Mouse (Mus musculus) midbrain, embryonic 12.5 days (tissue): ENCODE measurements around the gene Pdhb. TPM values are rescaled to one million over a fixed set of nuclear protein-coding genes. Genes with fewer than 3 reads are reported as not detected.

Source experiments
- ATAC-seq: fragments of 200-750 bp; cut with Nextera tagmentation; 2 replicates; pipeline ENCODE4 v1.8.0; 2017; ENCODE audit warnings: low read depth, moderate TSS enrichment, moderate library complexity; ENCODE audit not compliant: low FRiP score
- H3K27ac ChIP-seq: fragments of 300-500 bp; sonication (generic); replicated peaks from 2 replicates; pipeline ENCODE4 v1.5.1; 2016; ENCODE audit warnings: mild to moderate bottlenecking
- H3K27me3 ChIP-seq: fragments of 300-500 bp; sonication (generic); 2 replicates; pipeline ENCODE4 v1.6.1; 2016; ENCODE audit warnings: mild to moderate bottlenecking
- H3K36me3 ChIP-seq: fragments of 300-500 bp; sonication (generic); 2 replicates; pipeline ENCODE4 v1.6.1; 2016
- H3K4me1 ChIP-seq: fragments of 300-500 bp; sonication (generic); 2 replicates; pipeline ENCODE4 v1.6.1; 2016
- H3K4me2 ChIP-seq: fragments of 300-500 bp; sonication (generic); replicated peaks from 2 replicates; pipeline ENCODE4 v1.6.1; 2016; ENCODE audit warnings: mild to moderate bottlenecking, moderate library complexity
- H3K4me3 ChIP-seq: fragments of 300-500 bp; sonication (generic); 2 replicates; pipeline ENCODE4 v1.5.1; 2016; ENCODE audit warnings: mild to moderate bottlenecking
- H3K9ac ChIP-seq: fragments of 300-500 bp; sonication (generic); replicated peaks from 2 replicates; pipeline ENCODE4 v1.6.1; 2016; ENCODE audit warnings: mild to moderate bottlenecking, moderate library complexity
- H3K9me3 ChIP-seq: fragments of 300-500 bp; sonication (generic); 2 replicates; pipeline ENCODE4 v1.6.1; 2016; ENCODE audit warnings: mild to moderate bottlenecking
- WGBS: fragments of 180-500 bp; shearing (Covaris S2); methylation state at CpG from one replicate; pipeline ENCODE4 v1.1.7; 2016; 5-methylcytosine and 5-hydroxymethylcytosine counted together
- polyA plus RNA-seq: library from polyadenylated mRNA; unstranded; fragments of >200 nt; fragmentation: Nextera tagmentation; extraction: Ambion mirVana; gene quantifications from 2 replicates; pipeline ENCODE4 v1.2.1, GENCODE M21; 2016

Gene Pdhb
- polyA plus RNA-seq, 1 experiment from 2014 or later: 213 TPM

- Histone ChIP-seq H3K36me3 (no peaks in the 10 kb centered on the region), H3K9me3 (no peaks in the 10 kb centered on the region), H3K9ac (no peak overlapping the region), H3K4me2 (no peak overlapping the region), H3K4me1 (peaks cover 13% of the 10 kb centered on the region), H3K27me3 (peaks cover 29% of the 10 kb centered on the region), H3K4me3 (no peak overlapping the region), H3K27ac (no peak overlapping the region)
- ATAC-seq: no peak
- WGBS: 75% methylated on average over 2 of the region's 2 CpGs
Measured at GRCm38 (mm10) chr14:8212996-8213395, 40.2 kb upstream of the Pdhb start.

- Histone ChIP-seq H3K9ac (no peak overlapping the region), H3K27ac (no peak overlapping the region), H3K4me3 (no peak overlapping the region), H3K27me3 (0 out of 2 replicates have a peak, but pooled peaks cover 4% of the 10 kb centered on the region), H3K4me2 (no peak overlapping the region), H3K4me1 (peaks cover 8% of the 10 kb centered on the region; the same call in 1 of the 2 replicates), H3K36me3 (no peaks in the 10 kb centered on the region), H3K9me3 (no peaks in the 10 kb centered on the region)
- 82% methylated on average over 2 of the region's 2 CpGs for WGBS
- ATAC-seq: no peak
Measured at GRCm38 (mm10) chr14:8209896-8210295, 37.1 kb upstream of the Pdhb start.

- Histone ChIP-seq H3K4me1 (0 out of 2 replicates have a peak, but pooled peaks cover 4% of the 10 kb centered on the region), H3K36me3 (no peaks in the 10 kb centered on the region), H3K9me3 (no peaks in the 10 kb centered on the region), H3K9ac (no peak overlapping the region), H3K4me3 (no peak overlapping the region), H3K27ac (no peak overlapping the region), H3K27me3 (no peaks in the 10 kb centered on the region), H3K4me2 (no peak overlapping the region)
- ATAC-seq: no peak
- WGBS: 92% methylated on average over 3 of the region's 3 CpGs
Measured at GRCm38 (mm10) chr14:8208876-8209275, 36.1 kb upstream of the Pdhb start.

GRCm38 (mm10) chr14:8207543-8207942, 34.7 kb upstream of the Pdhb start:
- Histone ChIP-seq H3K36me3 (no peaks in the 10 kb centered on the region), H3K27me3 (no peaks in the 10 kb centered on the region), H3K9me3 (no peaks in the 10 kb centered on the region), H3K9ac (no peak overlapping the region), H3K4me1 (0 out of 2 replicates have a peak, but pooled peaks cover 4% of the 10 kb centered on the region), H3K4me3 (no peak overlapping the region), H3K27ac (no peak overlapping the region), H3K4me2 (no peak overlapping the region)
- peak; percentile 23; the same call in 1 of the 2 replicates for ATAC-seq
- 58% methylated on average over 5 of the region's 5 CpGs for WGBS

GRCm38 (mm10) chr14:8207105-8207504, 34.3 kb upstream of the Pdhb start:
- no peaks in the 10 kb centered on the region for H3K36me3 ChIP-seq
- no peak overlapping the region for H3K4me3 ChIP-seq
- H3K9me3 ChIP-seq: no peaks in the 10 kb centered on the region
- 13% methylated on average over 5 of the region's 5 CpGs for WGBS
- ATAC-seq: peak; percentile 59
- H3K9ac ChIP-seq: no peak overlapping the region
- 0 out of 2 replicates have a peak, but pooled peaks cover 4% of the 10 kb centered on the region for H3K4me1 ChIP-seq
- H3K4me2 ChIP-seq: no peak overlapping the region
- no peak overlapping the region for H3K27ac ChIP-seq
- H3K27me3 ChIP-seq: no peaks in the 10 kb centered on the region

- H3K9me3 ChIP-seq: no peaks in the 10 kb centered on the region
- H3K36me3 ChIP-seq: no peaks in the 10 kb centered on the region
- 55% methylated on average over 9 of the region's 9 CpGs for WGBS
- H3K4me1 ChIP-seq: 0 out of 2 replicates have a peak, but pooled peaks cover 4% of the 10 kb centered on the region
- no peak for ATAC-seq
- H3K4me3 ChIP-seq: no peak overlapping the region
- no peaks in the 10 kb centered on the region for H3K27me3 ChIP-seq
- no peak overlapping the region for H3K4me2 ChIP-seq
- H3K9ac ChIP-seq: no peak overlapping the region
- H3K27ac ChIP-seq: no peak overlapping the region
Measured at GRCm38 (mm10) chr14:8206179-8206910, 33.5 kb upstream of the Pdhb start.

GRCm38 (mm10) chr14:8201715-8202114, 28.9 kb upstream of the Pdhb start:
- Histone ChIP-seq H3K4me2 (no peak overlapping the region), H3K9me3 (no peaks in the 10 kb centered on the region), H3K27ac (no peak overlapping the region), H3K4me3 (no peak overlapping the region), H3K36me3 (no peaks in the 10 kb centered on the region), H3K9ac (no peak overlapping the region), H3K4me1 (no peaks in the 10 kb centered on the region), H3K27me3 (no peaks in the 10 kb centered on the region)
- 86% methylated on average over 3 of the region's 3 CpGs for WGBS
- no peak for ATAC-seq

- 87% methylated on average over 5 of the region's 5 CpGs for WGBS
- no peak for ATAC-seq
Measured at GRCm38 (mm10) chr14:8200769-8201168, 27.9 kb upstream of the Pdhb start.

GRCm38 (mm10) chr14:8192727-8193126, 19.9 kb upstream of the Pdhb start:
- no peaks in the 10 kb centered on the region for H3K4me1 ChIP-seq
- no peaks in the 10 kb centered on the region for H3K27me3 ChIP-seq
- H3K9ac ChIP-seq: no peak overlapping the region
- H3K36me3 ChIP-seq: no peaks in the 10 kb centered on the region
- no peak overlapping the region for H3K27ac ChIP-seq
- no peak overlapping the region for H3K4me2 ChIP-seq
- no peaks in the 10 kb centered on the region for H3K9me3 ChIP-seq
- H3K4me3 ChIP-seq: no peak overlapping the region
- WGBS: 93% methylated on average over 6 of the region's 6 CpGs
- no peak for ATAC-seq

More at GRCm38 (mm10) chr14:8200769-8201168, 27.9 kb upstream of the Pdhb start:
- Histone ChIP-seq H3K4me2 (no peak overlapping the region), H3K4me3 (no peak overlapping the region), H3K27me3 (no peaks in the 10 kb centered on the region), H3K36me3 (no peaks in the 10 kb centered on the region), H3K9ac (no peak overlapping the region), H3K4me1 (no peaks in the 10 kb centered on the region), H3K27ac (no peak overlapping the region), H3K9me3 (no peaks in the 10 kb centered on the region)

- ATAC-seq: no peak
- H3K4me2 ChIP-seq: no peak overlapping the region
- H3K27ac ChIP-seq: no peak overlapping the region
- 67% methylated on average over 12 of the region's 12 CpGs for WGBS
- no peak overlapping the region for H3K4me3 ChIP-seq
- H3K27me3 ChIP-seq: no peaks in the 10 kb centered on the region
- no peaks in the 10 kb centered on the region for H3K4me1 ChIP-seq
- no peaks in the 10 kb centered on the region for H3K9me3 ChIP-seq
- H3K9ac ChIP-seq: no peak overlapping the region
- no peaks in the 10 kb centered on the region for H3K36me3 ChIP-seq
Measured at GRCm38 (mm10) chr14:8191331-8191965, 18.6 kb upstream of the Pdhb start.

- Histone ChIP-seq H3K9me3 (no peaks in the 10 kb centered on the region), H3K36me3 (no peaks in the 10 kb centered on the region), H3K9ac (no peak overlapping the region), H3K27ac (no peak overlapping the region), H3K4me3 (no peak overlapping the region), H3K27me3 (no peaks in the 10 kb centered on the region), H3K4me2 (no peak overlapping the region), H3K4me1 (no peaks in the 10 kb centered on the region)
- WGBS: 92% methylated on average over 3 of the region's 3 CpGs
- no peak for ATAC-seq
Measured at GRCm38 (mm10) chr14:8190556-8190955, 17.7 kb upstream of the Pdhb start.

GRCm38 (mm10) chr14:8186278-8187045, 13.6 kb upstream of the Pdhb start:
- WGBS: 91% methylated on average over 6 of the region's 6 CpGs
- H3K36me3 ChIP-seq: no peaks in the 10 kb centered on the region
- no peaks in the 10 kb centered on the region for H3K27me3 ChIP-seq
- no peaks in the 10 kb centered on the region for H3K4me1 ChIP-seq
- no peak overlapping the region for H3K9ac ChIP-seq
- H3K27ac ChIP-seq: no peak overlapping the region
- ATAC-seq: no peak
- H3K9me3 ChIP-seq: 0 out of 2 replicates have a peak, but pooled peaks cover 3% of the 10 kb centered on the region
- no peak overlapping the region for H3K4me2 ChIP-seq
- no peak overlapping the region for H3K4me3 ChIP-seq
